Mouse (Mus musculus): ENCODE measurements around the gene Pik3r6. TPM values are rescaled to one million over a fixed set of nuclear protein-coding genes. Genes with fewer than 3 reads are reported as not detected.

Gene Pik3r6
- total RNA-seq (2023) = 0.17 to 0.86 TPM (median 0.38 TPM) in 3 of 4 replicates, not detected in the other

DNA sequence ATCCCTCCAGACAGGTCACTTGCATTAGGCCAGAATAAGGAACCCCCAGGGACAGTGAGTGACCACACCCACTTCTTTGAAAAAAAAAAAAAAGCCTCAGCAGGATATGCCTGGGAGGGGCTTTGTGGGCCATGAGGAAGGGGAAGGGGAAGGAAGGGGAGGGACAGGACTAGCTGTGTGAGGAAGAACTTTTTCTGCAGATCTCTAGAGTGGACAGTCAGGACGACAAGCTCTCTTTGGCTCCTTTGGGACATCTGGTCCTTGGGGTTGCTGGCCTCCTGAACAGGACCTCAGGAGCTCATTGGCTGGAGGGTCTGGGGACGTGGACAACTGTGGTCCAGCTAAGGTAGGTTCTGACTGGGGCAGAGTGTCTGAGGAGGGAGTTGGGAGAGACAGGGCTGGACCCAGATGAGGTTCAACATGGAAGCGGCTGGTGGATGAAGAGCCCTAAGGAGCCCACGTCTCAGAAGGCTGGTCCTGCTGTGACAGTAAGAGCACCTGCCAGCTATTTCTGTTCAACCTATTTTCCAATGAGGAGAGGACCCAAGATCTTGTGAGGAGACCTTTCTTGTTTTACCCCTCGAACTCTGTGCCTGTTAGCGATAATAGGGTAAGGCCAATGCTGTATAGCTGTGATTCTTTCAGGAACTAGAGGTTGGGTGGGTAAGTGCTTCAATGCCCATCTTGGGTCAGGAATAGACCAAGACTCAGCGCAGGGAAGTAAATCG, at the start of gene Pik3r6:
Gene Pik3r6, plus strand, starts transcription at position 118 of the 728 bp plus-strand sequence.

DNA sequence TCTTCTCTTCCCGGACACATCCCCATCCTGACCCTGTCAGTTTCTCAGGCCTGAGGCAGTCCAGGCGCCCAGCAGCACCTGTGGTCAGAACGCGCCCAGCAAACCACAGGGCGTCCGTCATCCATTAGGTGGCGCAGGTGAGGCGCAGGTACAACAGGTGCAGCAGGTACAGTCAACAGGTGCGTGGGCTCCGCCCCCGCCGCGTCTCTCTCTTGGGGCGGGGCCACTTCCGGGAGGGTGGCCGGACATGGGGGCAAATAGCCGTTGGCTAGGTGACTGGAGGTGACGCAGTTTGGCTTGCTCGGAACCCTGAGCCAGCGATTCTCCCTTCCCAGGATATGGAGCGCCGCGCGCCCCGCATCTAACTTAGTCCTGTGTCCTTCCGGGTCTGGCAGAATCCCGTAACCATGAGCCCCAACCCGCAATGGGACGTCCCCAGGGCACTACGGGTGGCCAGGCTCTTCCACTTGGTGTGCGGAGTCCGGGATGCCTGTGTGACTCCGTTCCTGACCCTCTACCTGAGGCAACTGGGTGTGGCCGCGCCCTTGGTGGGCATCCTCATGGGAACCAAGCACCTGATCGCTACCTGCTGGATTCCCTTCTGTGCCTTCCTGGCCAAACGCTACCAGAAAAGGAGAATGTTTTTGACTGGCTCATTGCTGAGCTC, 53.2 kb downstream of the Pik3r6 start, which contains the start of gene Mfsd6l:
Gene Mfsd6l, plus strand, starts transcription at position 269 of the 667 bp plus-strand sequence.

DNA sequence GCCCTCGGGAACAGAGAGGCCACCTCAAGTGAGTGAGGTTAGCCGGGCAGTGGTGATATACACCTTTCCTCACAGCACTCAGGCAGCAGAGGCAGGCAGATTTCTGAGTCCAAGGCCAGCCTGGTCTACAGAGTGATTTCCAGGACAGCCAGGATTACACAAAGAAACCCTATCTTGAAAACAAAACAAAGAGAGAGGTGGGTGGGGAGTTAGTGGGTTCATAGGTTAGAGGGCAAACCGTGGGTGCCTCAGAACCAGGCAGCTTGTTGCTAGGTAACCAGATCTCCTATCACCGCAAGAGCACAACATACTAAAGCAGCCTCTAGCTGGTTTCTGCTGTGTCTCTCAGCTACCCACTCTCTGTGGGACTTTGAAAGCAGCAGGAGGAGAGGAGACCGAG, 83.9 kb downstream of the Pik3r6 start, which contains the start of gene Ccdc42:
Gene Ccdc42, plus strand, starts transcription at position 301 of the 400 bp plus-strand sequence.

Other genes starting within 250 kb of the Pik3r6 start
- not detected in 4 replicates for gene Ntn1, start 102.2 kb upstream of the Pik3r6 start, total RNA-seq (2023)
- 33.9 to 37.8 TPM (median 34.5 TPM) in 4 replicates for gene Pik3r5, start 70.9 kb upstream of the Pik3r6 start, total RNA-seq (2023)
- gene Mfsd6l, start 53.2 kb downstream of the Pik3r6 start, total RNA-seq (2023) = not detected in 4 replicates
- not detected in 4 replicates for gene Ccdc42, start 84.0 kb downstream of the Pik3r6 start, total RNA-seq (2023)
- gene Myh10, start 188.5 kb downstream of the Pik3r6 start, total RNA-seq (2023) = 0.28 to 0.88 TPM (median 0.51 TPM) in 4 replicates